Mouse (Mus musculus) forebrain, embryonic 13.5 days (tissue): ENCODE measurements around the gene 4930539E08Rik. TPM values are rescaled to one million over a fixed set of nuclear protein-coding genes. Genes with fewer than 3 reads are reported as not detected.

ENCODE experiments used
- polyA plus RNA-seq: library from polyadenylated mRNA; unstranded; fragments of >200 nt; fragmentation: Nextera tagmentation; extraction: Ambion mirVana; gene quantifications from 2 replicates; pipeline ENCODE4 v1.2.1, GENCODE M21; 2015

Gene 4930539E08Rik
- polyA plus RNA-seq, 1 experiment from 2014 or later, result 0.15 TPM

Other genes with a start within 250 kb of the 4930539E08Rik start
- 0.86 and 0.99 TPM in 2 replicates for gene Slc26a8, start 225.1 kb downstream of the 4930539E08Rik start, polyA plus RNA-seq
- 27.1 and 29.6 TPM in 2 replicates for gene Mapk14, start 224.0 kb downstream of the 4930539E08Rik start, polyA plus RNA-seq
- gene AC170998.1, start 189.2 kb downstream of the 4930539E08Rik start, polyA plus RNA-seq, result 2.1 and 3.5 TPM in 2 replicates
- gene Mapk13, start 146.0 kb downstream of the 4930539E08Rik start, polyA plus RNA-seq, result 0.72 and 1.1 TPM in 2 replicates
- gene Brpf3, start 114.2 kb downstream of the 4930539E08Rik start, polyA plus RNA-seq, result 10.2 and 11.3 TPM in 2 replicates
- gene Pnpla1, start 56.9 kb downstream of the 4930539E08Rik start, polyA plus RNA-seq, result not detected in 2 replicates
- not detected in 2 replicates for gene Pxt1, start 28.5 kb upstream of the 4930539E08Rik start, polyA plus RNA-seq
- 107 and 115 TPM in 2 replicates for gene Kctd20, start 36.6 kb upstream of the 4930539E08Rik start, polyA plus RNA-seq
- 128 and 136 TPM in 2 replicates for gene Stk38, start 92.7 kb upstream of the 4930539E08Rik start, polyA plus RNA-seq
- gene Srsf3, start 117.3 kb upstream of the 4930539E08Rik start, polyA plus RNA-seq, result 751 and 753 TPM in 2 replicates
- 29.3 and 38.6 TPM in 2 replicates for gene Cdkn1a, start 175.7 kb upstream of the 4930539E08Rik start, polyA plus RNA-seq
- 0.18 TPM in 1 of 2 replicates, not detected in the other for gene Rab44, start 198.8 kb upstream of the 4930539E08Rik start, polyA plus RNA-seq